Mouse (Mus musculus) embryonic facial prominence, embryonic 11.5 days (tissue): ENCODE measurements around the gene Galnt2. TPM values are rescaled to one million over a fixed set of nuclear protein-coding genes. Genes with fewer than 3 reads are reported as not detected.

ENCODE experiments used
- ATAC-seq: fragments of 200-750 bp; cut with Nextera tagmentation; replicated peaks from 2 replicates; pipeline ENCODE4 v1.8.0; 2017; ENCODE audit warnings: low read depth; ENCODE audit not compliant: insufficient number of reproducible peaks, low FRiP score, low TSS enrichment
- DNase-seq: peaks from one replicate; pipeline ENCODE4 v3.0.0-alpha.2; 2015; ENCODE audit warnings: low spot score
- H3K27ac ChIP-seq: fragments of 300-500 bp; sonication (generic); replicated peaks from 2 replicates; pipeline ENCODE4 v1.5.1; 2014; ENCODE audit warnings: mild to moderate bottlenecking, low read depth, low read length, control low read depth
- H3K27me3 ChIP-seq: fragments of 300-500 bp; sonication (generic); 2 replicates; pipeline ENCODE4 v1.6.1; 2014; ENCODE audit warnings: mild to moderate bottlenecking, low read length, moderate library complexity, mixed read lengths; ENCODE audit not compliant: control insufficient read depth, insufficient read depth
- H3K36me3 ChIP-seq: fragments of 300-500 bp; sonication (generic); replicated peaks from 2 replicates; pipeline ENCODE4 v1.6.1; 2014; ENCODE audit warnings: low read depth, mild to moderate bottlenecking, low read length, moderate library complexity, mixed read lengths; ENCODE audit not compliant: control insufficient read depth, insufficient read depth
- H3K4me1 ChIP-seq: fragments of 300-500 bp; sonication (generic); 2 replicates; pipeline ENCODE4 v1.6.1; 2014; ENCODE audit warnings: low read length, mixed read lengths; ENCODE audit not compliant: control insufficient read depth, insufficient read depth
- H3K4me2 ChIP-seq: fragments of 300-500 bp; sonication (generic); 2 replicates; pipeline ENCODE4 v1.6.1; 2014; ENCODE audit warnings: low read depth, mild to moderate bottlenecking, control low read depth, low read length, moderate library complexity
- H3K4me3 ChIP-seq: fragments of 300-500 bp; sonication (generic); 2 replicates; pipeline ENCODE4 v1.5.1; 2014; ENCODE audit warnings: low read depth, low read length, control low read depth
- H3K9ac ChIP-seq: fragments of 300-500 bp; sonication (generic); replicated peaks from 2 replicates; pipeline ENCODE4 v1.6.1; 2014; ENCODE audit warnings: mild to moderate bottlenecking, control low read depth, low read length
- H3K9me3 ChIP-seq: fragments of 300-500 bp; sonication (generic); replicated peaks from 2 replicates; pipeline ENCODE4 v1.6.1; 2016; ENCODE audit warnings: mild to moderate bottlenecking, low read length, inconsistent platforms, mixed read lengths; ENCODE audit not compliant: control insufficient read depth
- WGBS: fragments of 180-500 bp; shearing (Covaris S2); extraction: QIAGEN DNeasy Blood & Tissue Kit; methylation state at CpG from one replicate; pipeline ENCODE4 v1.1.7; 2014; 5-methylcytosine and 5-hydroxymethylcytosine counted together
- polyA plus RNA-seq: library from polyadenylated mRNA; unstranded; fragments of >200 nt; fragmentation: Nextera tagmentation; extraction: Ambion mirVana; gene quantifications from 2 replicates; pipeline ENCODE4 v1.2.1, GENCODE M21; 2014

Galnt2 gene
- polyA plus RNA-seq, 1 experiment from 2014 or later = 54.7 TPM

- ATAC-seq = no peak
- H3K4me3 ChIP-seq = no peak overlapping the region
Observed at GRCm38 (mm10) chr8:124389495-124389894, 158.3 kb downstream of the Galnt2 start.

DNA sequence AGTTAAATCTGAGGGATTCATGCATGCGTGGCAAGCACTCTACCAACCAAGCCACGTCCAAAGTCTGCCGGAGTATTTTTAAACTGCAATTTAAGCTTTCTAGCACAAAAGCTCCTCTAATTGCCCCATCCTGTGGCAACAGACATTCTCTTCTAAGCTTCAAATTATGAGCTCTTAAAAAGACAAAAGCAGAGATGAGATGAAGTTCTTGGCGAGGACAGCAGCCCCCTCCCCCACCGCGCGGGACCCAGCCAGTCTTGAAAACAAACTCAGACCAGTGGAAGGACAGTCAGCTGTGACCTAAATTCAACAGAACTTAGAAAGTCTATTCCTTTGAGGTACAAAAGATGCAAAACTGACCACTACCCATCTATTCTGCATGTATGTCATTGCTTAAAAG, 160.0 kb downstream of the Galnt2 start:
- Histone ChIP-seq H3K27me3 (no peaks in the 10 kb centered on the region), H3K9me3 (no peaks in the 10 kb centered on the region), H3K4me1 (no peaks in the 10 kb centered on the region), H3K9ac (no peak overlapping the region), H3K4me2 (no peak overlapping the region), H3K4me3 (no peak overlapping the region), H3K27ac (no peak overlapping the region), H3K36me3 (no peaks in the 10 kb centered on the region)
- WGBS = 86% methylated on average over 7 of the region's 7 CpGs
- ATAC-seq = no peak
- no peak for DNase-seq

More at GRCm38 (mm10) chr8:124389495-124389894, 158.3 kb downstream of the Galnt2 start:
- Histone ChIP-seq H3K9me3 (no peaks in the 10 kb centered on the region), H3K27me3 (no peaks in the 10 kb centered on the region), H3K27ac (no peak overlapping the region), H3K4me2 (no peak overlapping the region), H3K9ac (no peak overlapping the region), H3K36me3 (no peaks in the 10 kb centered on the region), H3K4me1 (no peaks in the 10 kb centered on the region)
- 89% methylated on average over 11 of the region's 11 CpGs for WGBS
- no peak for DNase-seq

DNA sequence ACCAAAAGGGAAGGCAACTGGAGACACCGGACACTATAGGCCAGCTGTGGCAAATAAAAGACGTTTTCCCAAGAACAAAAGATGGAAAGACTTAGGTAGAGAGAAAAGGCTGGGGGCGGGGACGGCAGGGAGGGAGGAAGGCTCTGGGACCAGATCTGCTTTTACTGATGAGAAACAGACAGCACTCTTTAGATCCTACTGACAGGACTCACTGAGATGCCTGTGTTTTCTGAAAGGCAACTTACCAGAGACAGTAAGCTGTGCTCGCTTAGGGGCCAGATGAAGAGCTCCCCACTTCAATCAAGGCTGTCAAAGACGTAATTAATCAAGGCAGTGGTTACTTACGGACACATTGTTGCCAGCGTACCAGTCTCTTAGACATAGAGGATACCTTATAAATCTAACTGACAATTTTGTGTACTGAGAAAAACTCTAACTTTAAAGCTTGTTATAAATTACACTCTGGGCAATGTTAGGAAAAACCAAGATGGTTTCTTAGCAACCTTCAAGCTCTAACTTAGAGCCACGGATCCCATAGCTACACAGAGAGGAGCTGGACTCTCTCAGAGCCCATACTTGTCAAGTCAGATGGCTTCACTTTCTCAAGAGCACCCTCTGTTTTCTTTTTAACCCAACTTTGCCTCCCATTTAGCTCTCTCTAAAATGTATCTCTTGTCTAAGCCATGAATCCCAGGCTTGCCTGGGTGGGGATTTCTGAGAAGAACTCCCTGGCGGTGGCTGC, 161.3 kb downstream of the Galnt2 start:
- no peak for ATAC-seq
- H3K9ac ChIP-seq = no peak overlapping the region
- H3K4me1 ChIP-seq = no peaks in the 10 kb centered on the region
- H3K27me3 ChIP-seq = no peaks in the 10 kb centered on the region
- no peaks in the 10 kb centered on the region for H3K36me3 ChIP-seq
- H3K9me3 ChIP-seq = no peaks in the 10 kb centered on the region
- no peak overlapping the region for H3K4me2 ChIP-seq
- peak; percentile 20 for DNase-seq
- no peak overlapping the region for H3K27ac ChIP-seq
- H3K4me3 ChIP-seq = no peak overlapping the region
- 68% methylated on average over 10 of the region's 10 CpGs for WGBS

- H3K4me3 ChIP-seq = no peak overlapping the region
- H3K27ac ChIP-seq = no peak overlapping the region
- WGBS = 81% methylated on average over 5 of the region's 5 CpGs
- ATAC-seq = no peak
- no peaks in the 10 kb centered on the region for H3K27me3 ChIP-seq
- DNase-seq = no peak
- no peak overlapping the region for H3K4me2 ChIP-seq
- H3K9me3 ChIP-seq = no peaks in the 10 kb centered on the region
- no peaks in the 10 kb centered on the region for H3K4me1 ChIP-seq
- H3K9ac ChIP-seq = no peak overlapping the region
- no peaks in the 10 kb centered on the region for H3K36me3 ChIP-seq
Observed at GRCm38 (mm10) chr8:124393013-124393412, 161.8 kb downstream of the Galnt2 start.

- Histone ChIP-seq H3K4me1 (no peaks in the 10 kb centered on the region), H3K9me3 (no peaks in the 10 kb centered on the region), H3K36me3 (no peaks in the 10 kb centered on the region), H3K4me3 (no peak overlapping the region), H3K27me3 (no peaks in the 10 kb centered on the region), H3K9ac (no peak overlapping the region), H3K27ac (no peak overlapping the region), H3K4me2 (no peak overlapping the region)
- no peak for ATAC-seq
- DNase-seq = no peak
- WGBS = 85% methylated on average over 4 of the region's 4 CpGs
Observed at GRCm38 (mm10) chr8:124393927-124394326, 162.7 kb downstream of the Galnt2 start.

- no peak overlapping the region for H3K9ac ChIP-seq
- no peak for DNase-seq
- no peak overlapping the region for H3K4me3 ChIP-seq
- H3K4me2 ChIP-seq = no peak overlapping the region
- no peaks in the 10 kb centered on the region for H3K9me3 ChIP-seq
- no peaks in the 10 kb centered on the region for H3K4me1 ChIP-seq
- H3K36me3 ChIP-seq = no peaks in the 10 kb centered on the region
- H3K27me3 ChIP-seq = no peaks in the 10 kb centered on the region
- no peak overlapping the region for H3K27ac ChIP-seq
- WGBS = 86% methylated on average over 7 of the region's 7 CpGs
- no peak for ATAC-seq
Observed at GRCm38 (mm10) chr8:124394951-124395350, 163.8 kb downstream of the Galnt2 start.

Other genes with a start within 250 kb of the Galnt2 start
- 18.8 TPM in 2 replicates for gene Abcb10, start 248.3 kb upstream of the Galnt2 start, polyA plus RNA-seq
- 45.1 TPM in 2 replicates for gene Taf5l, start 210.0 kb upstream of the Galnt2 start, polyA plus RNA-seq
- 6.7 and 7.2 TPM in 2 replicates for gene Urb2, start 209.9 kb upstream of the Galnt2 start, polyA plus RNA-seq
- 2.3 TPM in 2 replicates for gene Pgbd5, start 208.3 kb downstream of the Galnt2 start, polyA plus RNA-seq